Mouse (Mus musculus) gastrocnemius, adult 2 months (tissue): ENCODE results near the gene Rab1b. TPM values are rescaled to one million over a fixed set of nuclear protein-coding genes. Genes with fewer than 3 reads are reported as not detected.

ENCODE experiments used
- DNase-seq: peaks from one replicate; pipeline ENCODE4 v3.0.0; 2022
- H3K27ac ChIP-seq: fragments of 200-600 bp; 2 replicates; pipeline ENCODE4 v1.8.1; 2022; ENCODE audit warnings: mild to moderate bottlenecking
- H3K4me3 ChIP-seq: fragments of 200-600 bp; 2 replicates; pipeline ENCODE4 v1.8.1; 2022; ENCODE audit warnings: mild to moderate bottlenecking, moderate library complexity
- CTCF ChIP-seq: fragments of 200-600 bp; IDR thresholded peaks from 2 replicates; pipeline ENCODE4 v1.8.1; 2022; ENCODE audit warnings: antibody characterized with exemption, mild to moderate bottlenecking, moderate library complexity
- intact Hi-C: fragments of 180-260 bp; cut with DNase I; formaldehyde crosslinking; loops from one replicate; pipeline ENCODE4 v1.15.1; 2025
- total RNA-seq, 2 experiments: library from RNA; stranded (reverse); gene quantifications; 2 replicates each; pipeline ENCODE4 v1.2.3; 2021

Gene Rab1b
- total RNA-seq, 2 experiments from 2014 or later: 112 to 128 TPM

GRCm38 (mm10) chr19:5051515-5051914 is 55.4 kb downstream of the Rab1b start:
- DNase-seq: no peak
- Histone ChIP-seq H3K27ac (0 out of 2 replicates have a peak overlapping the region, but pooled peaks have one; percentile 65), H3K4me3 (peak overlapping the region; percentile 68)
- intact Hi-C loops: no loop called here
- no peak for TF ChIP-seq CTCF

- Histone ChIP-seq H3K4me3 (peak overlapping the region; percentile 68), H3K27ac (peak overlapping the region; percentile 65)
- no peak for DNase-seq
- no peak for TF ChIP-seq CTCF
- intact Hi-C loops: no loop called here
These were observed 55.8 kb downstream of the Rab1b start for GRCm38 (mm10) chr19:5051031-5051430.

DNA sequence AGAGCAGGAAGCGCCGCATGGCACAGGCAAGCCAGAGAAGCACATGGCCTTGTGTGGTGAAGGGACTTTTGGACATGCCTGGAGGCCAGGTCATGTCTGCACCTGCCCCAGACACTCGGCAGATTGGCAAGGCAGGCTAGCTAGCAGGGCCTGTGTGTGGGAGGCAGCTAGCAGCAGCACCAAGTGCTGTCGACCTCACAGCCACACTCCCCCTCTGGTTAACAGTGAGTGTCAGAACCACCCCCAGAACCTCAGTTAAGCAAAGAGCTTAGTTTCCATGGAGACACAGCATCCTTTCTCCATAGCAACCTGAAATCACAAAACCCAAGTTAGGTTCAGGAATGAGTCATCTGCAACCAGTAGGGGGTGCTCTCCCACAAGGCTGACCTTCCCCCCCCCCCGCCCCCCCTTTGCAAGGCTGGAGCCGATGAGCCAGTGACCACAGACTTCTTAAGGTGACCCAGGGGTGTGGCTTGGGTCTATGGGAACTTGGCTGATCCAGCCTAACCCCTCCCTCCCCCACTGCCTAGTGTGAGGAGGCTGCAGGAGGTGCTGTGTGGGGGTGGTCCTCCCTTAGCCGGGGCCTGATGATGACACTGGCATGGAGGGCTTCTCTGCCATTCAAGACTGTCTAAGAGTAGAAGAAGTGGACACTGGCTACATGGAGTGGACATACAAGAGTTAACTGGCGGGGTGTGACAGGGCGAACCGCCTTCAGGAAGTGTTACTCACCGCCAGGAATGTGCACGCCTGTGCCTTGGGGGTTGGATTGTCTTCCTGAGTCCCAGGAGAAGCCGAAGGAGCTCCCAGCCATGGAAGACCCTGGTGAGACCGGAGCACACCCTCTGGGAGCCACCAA is 56.6 kb downstream of the Rab1b start, which contains the start of gene Rin1:
Rin1 (plus strand) TSS at position 435 of the 859 bp plus-strand sequence.
- TF ChIP-seq CTCF: peak; percentile 79
- DNase-seq: peak; percentile 49
- peak within 1 kb of the TSS; percentile 65 for H3K27ac ChIP-seq
- intact Hi-C loops: no loop called here
- peak within 1 kb of the TSS; percentile 68 for H3K4me3 ChIP-seq

- intact Hi-C loops: no loop called here
- no peak overlapping the region for H3K4me3 ChIP-seq
- no peak overlapping the region for H3K27ac ChIP-seq
- no peak for TF ChIP-seq CTCF
- no peak for DNase-seq
These were observed 57.5 kb downstream of the Rab1b start for GRCm38 (mm10) chr19:5049325-5049724.

Other genes with a start within 250 kb of the Rab1b start
- gene Actn3, start 229.2 kb downstream of the Rab1b start, total RNA-seq: over 10,000 TPM in 1 of 2 experiments, 1,000 to 10,000 TPM in 1; 5,071 to 10,315 TPM
- gene Zdhhc24, start 228.4 kb downstream of the Rab1b start, total RNA-seq: 1 to 10 TPM; 2.0 to 2.6 TPM
- 1 to 10 TPM; 1.5 to 2.1 TPM for gene Bbs1, start 200.4 kb downstream of the Rab1b start, total RNA-seq
- gene Dpp3, start 178.8 kb downstream of the Rab1b start, total RNA-seq: 10 to 100 TPM; 11.2 to 16.6 TPM
- gene Peli3, start 163.9 kb downstream of the Rab1b start, total RNA-seq: 1 to 10 TPM; 1.5 to 2.1 TPM
- gene Mrpl11, start 144.9 kb downstream of the Rab1b start, total RNA-seq: 10 to 100 TPM; 59.3 to 64.5 TPM
- under 1 TPM in 1 of 2 experiments, not detected in 1; 0.13 TPM for gene Npas4, start 116.8 kb downstream of the Rab1b start, total RNA-seq
- 1 to 10 TPM; 6.0 to 8.6 TPM for gene Slc29a2, start 83.2 kb downstream of the Rab1b start, total RNA-seq
- gene B4gat1, start 68.2 kb downstream of the Rab1b start, total RNA-seq: 10 to 100 TPM; 20.0 to 22.4 TPM
- under 1 TPM; 0.46 to 0.59 TPM for gene AC124502.3, start 68.2 kb downstream of the Rab1b start, total RNA-seq
- gene Brms1, start 65.7 kb downstream of the Rab1b start, total RNA-seq: 10 to 100 TPM; 14.7 to 15.1 TPM
- 1 to 10 TPM in 1 of 2 experiments, under 1 TPM in 1; 0.99 to 1.3 TPM for gene Rin1, start 56.6 kb downstream of the Rab1b start, total RNA-seq
- gene Cd248, start 39.0 kb downstream of the Rab1b start, total RNA-seq: 10 to 100 TPM in 1 of 2 experiments, 1 to 10 TPM in 1; 9.5 to 15.1 TPM
- not detected for gene Tmem151a, start 21.5 kb downstream of the Rab1b start, total RNA-seq
- 10 to 100 TPM; 41.2 to 53.8 TPM for gene Yif1a, start 18.5 kb downstream of the Rab1b start, total RNA-seq
- gene Cnih2, start 8.6 kb downstream of the Rab1b start, total RNA-seq: under 1 TPM in 1 of 2 experiments, not detected in 1; 0.17 TPM
- 10 to 100 TPM; 54.7 to 56.9 TPM for gene Klc2, start 11.5 kb upstream of the Rab1b start, total RNA-seq
- 1 to 10 TPM; 5.2 to 8.5 TPM for gene Pacs1, start 166.0 kb upstream of the Rab1b start, total RNA-seq
- 10 to 100 TPM; 66.5 to 78.9 TPM for gene Sf3b2, start 188.4 kb upstream of the Rab1b start, total RNA-seq
- gene Gal3st3, start 191.3 kb upstream of the Rab1b start, total RNA-seq: under 1 TPM in 1 of 2 experiments, not detected in 1; 0.11 TPM
- not detected for gene Catsper1, start 228.7 kb upstream of the Rab1b start, total RNA-seq
- 10 to 100 TPM; 27.5 to 44.2 TPM for gene Cst6, start 242.5 kb upstream of the Rab1b start, total RNA-seq